Mouse (Mus musculus) large intestine, adult 2 months (tissue): ENCODE results near the gene Actrt3. TPM values are rescaled to one million over a fixed set of nuclear protein-coding genes. Genes with fewer than 3 reads are reported as not detected.
"Not testable (repeated sequence)": the region's sequence is repeated elsewhere in the genome, so short reads cannot be mapped to it uniquely, and the experiment has no call there.

ENCODE experiments used
- DNase-seq: peaks from one replicate; pipeline ENCODE4 v3.0.0-alpha.2; 2012; ENCODE audit warnings: low read depth, low spot score
- WGBS: fragments of 180-500 bp; shearing (Covaris S2); methylation state at CpG from one replicate; pipeline ENCODE4 v1.1.7; 2018; 5-methylcytosine and 5-hydroxymethylcytosine counted together
- polyA plus RNA-seq: library from polyadenylated mRNA; depleted of rRNA; stranded (reverse); fragments of >200 nt; gene quantifications from 2 replicates; pipeline ENCODE4 v1.2.3, GENCODE M21; 2012; rRNA removed

Actrt3 gene
- polyA plus RNA-seq, 1 experiment, result 0.11 TPM

GRCm38 (mm10) chr3:30592418-30592853 is 7.3 kb downstream of the Actrt3 start:
- WGBS, result 0% methylated on average over 2 of the region's 2 CpGs
- DNase-seq, result no peak

DNA sequence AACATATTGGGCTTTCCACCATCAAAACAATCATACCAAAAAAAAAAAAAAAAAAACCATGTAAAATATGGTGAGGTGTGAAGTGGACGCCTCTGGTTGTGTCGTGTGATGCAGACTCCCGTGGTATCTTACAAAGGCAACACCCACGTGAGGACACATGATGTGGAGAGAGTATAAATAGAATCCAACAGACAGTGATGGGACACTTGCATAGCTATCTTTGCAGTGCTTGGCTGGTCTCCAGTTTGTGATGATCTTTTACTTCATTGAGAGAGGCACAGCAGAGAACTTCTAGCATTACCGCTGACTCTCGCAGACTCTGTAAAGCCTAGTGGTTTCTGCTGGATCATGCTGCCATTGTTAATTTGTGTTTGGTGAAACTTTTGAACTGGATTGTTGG is 10.9 kb downstream of the Actrt3 start:
- DNase-seq, result no peak
- 69% methylated on average over 6 of the region's 6 CpGs for WGBS

GRCm38 (mm10) chr3:30573549-30573948 is 26.2 kb downstream of the Actrt3 start:
- no peak for DNase-seq
- WGBS, result 22% methylated on average over 2 of the region's 2 CpGs

DNA sequence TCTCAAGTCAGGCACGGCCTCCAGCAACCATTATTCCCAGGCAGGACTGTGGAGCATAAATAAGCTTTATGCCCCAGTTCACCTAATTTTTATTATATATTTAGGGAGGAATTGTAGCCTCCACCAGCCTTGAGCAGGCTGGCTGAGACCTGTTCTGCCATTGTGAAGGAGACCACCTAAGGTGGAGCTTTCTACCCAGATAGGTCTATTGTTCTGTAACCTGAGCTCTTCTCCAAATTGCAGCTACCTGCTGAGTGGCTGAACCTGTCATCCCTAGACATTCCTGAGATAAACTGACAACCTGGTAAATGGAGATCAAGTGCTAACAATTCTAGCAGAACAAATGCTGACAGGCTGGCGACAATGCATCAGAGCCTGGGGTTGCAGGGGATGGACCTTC is 33.4 kb downstream of the Actrt3 start:
- DNase-seq, result not testable (repeated sequence)
- 77% methylated on average over 1 of the region's 2 CpGs for WGBS

GRCm38 (mm10) chr3:30560677-30561314 is 38.9 kb downstream of the Actrt3 start:
- WGBS, result 28% methylated on average over 6 of the region's 6 CpGs
- DNase-seq, result no peak

GRCm38 (mm10) chr3:30553741-30554140 is 46.0 kb downstream of the Actrt3 start:
- WGBS, result 43% methylated on average over 6 of the region's 6 CpGs
- no peak for DNase-seq

GRCm38 (mm10) chr3:30550218-30550617 is 49.5 kb downstream of the Actrt3 start:
- 61% methylated on average over 2 of the region's 2 CpGs for WGBS
- no peak for DNase-seq

GRCm38 (mm10) chr3:30548928-30549327 is 50.8 kb downstream of the Actrt3 start:
- no peak for DNase-seq

DNA sequence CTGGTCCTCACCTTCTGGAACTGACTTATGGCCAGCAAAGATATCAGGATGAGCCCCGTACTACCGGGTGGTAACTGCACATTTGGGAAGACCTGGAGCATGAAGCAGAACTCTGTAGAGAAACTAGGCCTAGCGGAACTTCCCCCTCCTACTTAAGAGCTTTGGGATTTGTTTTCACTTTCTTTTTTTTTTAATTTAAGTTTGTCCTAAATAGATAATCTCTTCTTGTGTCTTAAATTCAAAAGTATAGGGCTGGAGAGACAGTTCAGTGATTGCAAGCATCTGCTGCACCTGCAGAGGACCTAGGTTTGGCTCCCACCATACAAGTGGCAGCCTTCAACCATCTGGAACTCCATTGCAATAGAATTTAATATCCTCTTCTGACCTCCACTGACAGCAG is 51.8 kb downstream of the Actrt3 start, which contains the start of gene Mecom:
Mecom (minus strand) TSS at position 101 of the 400 bp plus-strand sequence.
- no peak for DNase-seq
- 90% methylated on average over 3 of the region's 3 CpGs for WGBS

More at GRCm38 (mm10) chr3:30548928-30549327, 50.8 kb downstream of the Actrt3 start:
- WGBS, result 28% methylated on average over 7 of the region's 7 CpGs

Other genes starting within 250 kb of the Actrt3 start
- gene Mecom, start 51.9 kb downstream of the Actrt3 start, polyA plus RNA-seq, result 4.4 and 6.5 TPM in 2 replicates
- 6.0 and 7.8 TPM in 2 replicates for gene Mynn, start 2.1 kb upstream of the Actrt3 start, polyA plus RNA-seq
- gene Lrriq4, start 44.6 kb upstream of the Actrt3 start, polyA plus RNA-seq, result not detected in 2 replicates
- not detected in 2 replicates for gene Lrrc34, start 47.9 kb upstream of the Actrt3 start, polyA plus RNA-seq
- 5.3 and 10.7 TPM in 2 replicates for gene Lrrc31, start 99.9 kb upstream of the Actrt3 start, polyA plus RNA-seq
- not detected in 2 replicates for gene Samd7, start 146.4 kb upstream of the Actrt3 start, polyA plus RNA-seq
- 8.8 and 10.2 TPM in 2 replicates for gene Sec62, start 192.9 kb upstream of the Actrt3 start, polyA plus RNA-seq